Mouse (Mus musculus): ENCODE measurements around the gene Auts2. TPM values are rescaled to one million over a fixed set of nuclear protein-coding genes. Genes with fewer than 3 reads are reported as not detected.

Gene Auts2
- polyA plus RNA-seq, 1 experiment from 2014 or later = 90.6 TPM

DNA sequence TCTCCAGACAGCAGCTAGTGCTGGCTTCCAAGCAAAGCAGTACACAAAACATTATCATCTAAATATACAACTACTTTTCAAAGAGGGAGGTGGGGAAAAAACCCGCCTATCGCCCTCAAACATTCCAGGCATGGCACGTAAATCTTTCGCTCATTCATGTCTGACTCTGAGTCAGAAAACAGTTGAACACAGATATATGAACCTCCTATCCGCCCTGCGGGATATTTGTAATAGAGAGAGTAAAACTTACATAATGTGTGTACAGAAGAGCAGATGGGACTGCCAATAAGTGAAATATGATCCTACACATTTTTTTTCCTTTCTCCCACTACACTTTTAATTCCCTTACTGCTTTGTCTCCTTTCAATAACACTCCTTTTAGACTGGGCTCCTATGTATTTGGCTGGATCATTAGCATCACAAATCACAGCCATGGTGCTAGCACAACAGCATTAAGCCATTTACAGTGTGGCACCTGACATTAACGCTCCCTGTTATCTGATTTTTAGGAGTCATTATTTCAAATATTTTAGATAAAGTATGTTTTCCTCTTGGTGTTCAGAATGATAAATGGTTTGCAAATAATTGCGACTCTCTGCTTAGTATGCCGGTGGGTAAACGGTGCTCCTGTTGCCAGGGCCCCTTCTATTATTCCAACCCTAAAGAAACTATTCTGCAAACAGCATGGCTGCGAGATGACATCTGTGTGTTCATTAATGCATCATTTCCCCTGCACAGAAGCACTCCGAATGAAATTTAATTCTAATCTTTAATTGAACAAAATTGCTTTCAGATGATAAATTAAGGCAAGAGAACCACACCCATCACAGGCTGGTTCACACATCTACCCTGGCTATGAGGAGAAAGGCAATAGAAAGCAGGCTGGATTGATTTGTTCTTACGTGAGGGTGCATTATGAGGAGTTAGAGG lies 252.3 kb downstream of the Auts2 start:
- Histone ChIP-seq H3K27me3 (no peaks in the 10 kb centered on the region), H3K36me3 (no peaks in the 10 kb centered on the region), H3K9ac (peak overlapping the region; percentile 13; the same call in 1 of the 2 replicates), H3K9me3 (replicated peaks) (no peaks in the 10 kb centered on the region), H3K27ac (peak overlapping the region; percentile 66), H3K4me3 (no peak overlapping the region), H3K4me2 (replicated peaks) (peak overlapping the region; percentile 24), H3K4me1 (peaks cover 54% of the 10 kb centered on the region)
- WGBS = 30% methylated on average over 13 of the region's 13 CpGs
- ATAC-seq (ENCODE audit: low FRiP score) = peak; percentile 72

GRCm38 (mm10) chr5:132283741-132284140 lies 259.4 kb downstream of the Auts2 start:
- H3K4me1 ChIP-seq = peaks cover 19% of the 10 kb centered on the region; the same call in 1 of the 2 replicates
- no peaks in the 10 kb centered on the region for H3K9me3 ChIP-seq (replicated peaks)
- no peak overlapping the region for H3K9ac ChIP-seq
- WGBS = 83% methylated on average over 3 of the region's 3 CpGs
- H3K27ac ChIP-seq = no peak overlapping the region
- no peaks in the 10 kb centered on the region for H3K27me3 ChIP-seq
- H3K36me3 ChIP-seq = no peaks in the 10 kb centered on the region
- no peak overlapping the region for H3K4me3 ChIP-seq
- H3K4me2 ChIP-seq (replicated peaks) = no peak overlapping the region
- no peak for ATAC-seq (ENCODE audit: low FRiP score)

GRCm38 (mm10) chr5:132274098-132274898 lies 268.8 kb downstream of the Auts2 start:
- Histone ChIP-seq H3K4me3 (no peak overlapping the region), H3K27me3 (no peaks in the 10 kb centered on the region), H3K9ac (no peak overlapping the region), H3K4me1 (peaks cover 30% of the 10 kb centered on the region), H3K4me2 (replicated peaks) (no peak overlapping the region), H3K36me3 (no peaks in the 10 kb centered on the region), H3K27ac (no peak overlapping the region), H3K9me3 (replicated peaks) (no peaks in the 10 kb centered on the region)
- no peak for ATAC-seq (ENCODE audit: low FRiP score)
- whole genome bisulfite sequencing = 78% methylated on average over 15 of the region's 15 CpGs

DNA sequence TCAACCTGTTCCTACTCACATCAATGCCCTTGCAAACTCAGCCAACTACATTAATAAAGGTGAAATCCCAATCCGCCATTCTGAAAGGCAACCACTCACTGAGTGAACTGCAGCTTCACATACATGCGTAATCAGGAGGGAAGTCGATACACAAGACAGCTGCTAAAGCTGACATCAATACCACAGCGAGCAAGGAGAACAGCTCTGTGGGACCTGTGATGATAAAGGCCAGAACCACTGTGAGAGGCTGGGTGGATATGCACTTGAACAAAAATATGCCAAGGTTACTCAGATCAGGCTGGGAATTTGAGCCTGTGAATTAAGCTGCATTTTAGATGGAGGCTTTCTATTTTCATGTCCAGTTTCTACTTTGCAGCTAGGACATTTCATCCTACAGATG lies 271.0 kb downstream of the Auts2 start:
- no peak overlapping the region for H3K9ac ChIP-seq
- no peaks in the 10 kb centered on the region for H3K9me3 ChIP-seq (replicated peaks)
- peaks cover 31% of the 10 kb centered on the region for H3K4me1 ChIP-seq
- no peak overlapping the region for H3K27ac ChIP-seq
- H3K36me3 ChIP-seq = no peaks in the 10 kb centered on the region
- H3K4me3 ChIP-seq = no peak overlapping the region
- H3K27me3 ChIP-seq = no peaks in the 10 kb centered on the region
- no peak for ATAC-seq (ENCODE audit: low FRiP score)
- 86% methylated on average over 4 of the region's 4 CpGs for WGBS
- H3K4me2 ChIP-seq (replicated peaks) = no peak overlapping the region

DNA sequence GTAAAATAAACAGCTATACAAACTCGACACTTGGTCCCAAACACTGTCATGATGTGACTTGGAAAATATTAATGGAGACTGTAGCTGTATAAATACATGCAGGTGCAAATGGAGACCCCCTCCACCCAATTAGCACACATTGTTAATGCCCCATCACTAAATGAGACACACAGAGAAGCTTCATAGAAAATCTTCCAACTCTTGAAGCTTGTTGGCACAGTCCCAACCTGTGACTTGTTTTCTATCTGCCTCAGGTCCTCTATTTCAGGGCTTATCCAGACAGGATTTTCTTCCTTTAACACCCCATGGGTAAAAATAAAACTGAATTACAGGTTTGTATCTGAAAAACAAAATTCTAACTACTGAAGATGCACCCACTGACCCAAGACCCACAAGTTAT lies 272.2 kb downstream of the Auts2 start:
- Histone ChIP-seq H3K4me2 (replicated peaks) (no peak overlapping the region), H3K4me3 (no peak overlapping the region), H3K4me1 (peaks cover 30% of the 10 kb centered on the region), H3K9me3 (replicated peaks) (no peaks in the 10 kb centered on the region), H3K27me3 (no peaks in the 10 kb centered on the region), H3K27ac (no peak overlapping the region), H3K9ac (no peak overlapping the region), H3K36me3 (no peaks in the 10 kb centered on the region)
- ATAC-seq (ENCODE audit: low FRiP score) = no peak
- 92% methylated on average over 1 of the region's 1 CpGs for WGBS

DNA sequence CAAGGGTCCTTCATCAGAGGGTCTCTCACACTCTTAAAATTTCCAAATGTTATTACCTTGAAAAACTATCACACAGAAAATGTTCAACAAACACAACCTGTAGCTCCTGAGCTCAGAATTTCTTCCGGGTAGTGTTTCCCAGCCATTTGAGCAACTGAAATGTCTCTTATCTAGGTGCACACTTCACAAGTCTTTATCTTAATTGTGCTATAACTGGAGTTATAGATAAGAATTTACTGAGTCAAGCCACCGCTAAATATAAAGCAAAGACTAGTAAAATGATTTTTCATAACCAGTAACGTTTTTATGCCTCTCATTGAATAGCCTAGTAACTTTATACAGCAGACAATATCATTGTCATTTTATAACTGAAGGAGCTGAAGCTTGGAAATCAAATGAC lies 273.1 kb downstream of the Auts2 start:
- WGBS = 93% methylated on average over 3 of the region's 3 CpGs
- H3K9me3 ChIP-seq (replicated peaks) = no peaks in the 10 kb centered on the region
- no peak overlapping the region for H3K4me2 ChIP-seq (replicated peaks)
- H3K4me1 ChIP-seq = peaks cover 31% of the 10 kb centered on the region
- H3K27ac ChIP-seq = no peak overlapping the region
- ATAC-seq (ENCODE audit: low FRiP score) = no peak
- H3K27me3 ChIP-seq = no peaks in the 10 kb centered on the region
- H3K36me3 ChIP-seq = no peaks in the 10 kb centered on the region
- no peak overlapping the region for H3K4me3 ChIP-seq
- no peak overlapping the region for H3K9ac ChIP-seq

- no peak overlapping the region for H3K9ac ChIP-seq
- H3K4me2 ChIP-seq (replicated peaks) = no peak overlapping the region
- no peaks in the 10 kb centered on the region for H3K9me3 ChIP-seq (replicated peaks)
- H3K27ac ChIP-seq = no peak overlapping the region
- 76% methylated on average over 6 of the region's 6 CpGs for WGBS
- H3K4me1 ChIP-seq = peaks cover 37% of the 10 kb centered on the region
- no peaks in the 10 kb centered on the region for H3K27me3 ChIP-seq
- ATAC-seq (ENCODE audit: low FRiP score) = no peak
- H3K36me3 ChIP-seq = no peaks in the 10 kb centered on the region
- no peak overlapping the region for H3K4me3 ChIP-seq
These were observed 274.7 kb downstream of the Auts2 start for GRCm38 (mm10) chr5:132268351-132268967.

DNA sequence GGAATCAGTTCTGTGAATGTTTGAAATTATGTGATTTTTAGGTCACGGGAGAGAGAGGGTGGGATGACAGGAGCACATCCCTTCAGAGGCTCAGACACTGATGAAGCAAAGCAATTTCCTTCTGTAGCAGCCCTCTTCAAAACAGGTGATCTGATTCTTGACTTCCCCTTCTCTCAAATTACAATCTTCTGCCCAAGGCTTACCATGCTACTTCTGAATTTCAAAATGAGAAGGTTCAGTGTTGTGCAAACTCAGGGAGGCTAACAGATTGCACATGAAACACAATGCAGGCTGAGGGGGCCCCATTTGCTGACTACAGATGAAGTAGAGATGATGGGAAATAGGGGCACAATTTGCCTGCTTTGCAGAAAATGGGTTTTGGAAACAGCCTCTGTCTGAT lies 278.1 kb downstream of the Auts2 start:
- Histone ChIP-seq H3K9ac (no peak overlapping the region), H3K36me3 (no peaks in the 10 kb centered on the region), H3K9me3 (replicated peaks) (no peaks in the 10 kb centered on the region), H3K4me1 (peaks cover 27% of the 10 kb centered on the region), H3K27me3 (no peaks in the 10 kb centered on the region), H3K27ac (no peak overlapping the region), H3K4me3 (no peak overlapping the region), H3K4me2 (replicated peaks) (no peak overlapping the region)
- WGBS = 33% methylated on average over 1 of the region's 1 CpGs
- no peak for ATAC-seq (ENCODE audit: low FRiP score)

DNA sequence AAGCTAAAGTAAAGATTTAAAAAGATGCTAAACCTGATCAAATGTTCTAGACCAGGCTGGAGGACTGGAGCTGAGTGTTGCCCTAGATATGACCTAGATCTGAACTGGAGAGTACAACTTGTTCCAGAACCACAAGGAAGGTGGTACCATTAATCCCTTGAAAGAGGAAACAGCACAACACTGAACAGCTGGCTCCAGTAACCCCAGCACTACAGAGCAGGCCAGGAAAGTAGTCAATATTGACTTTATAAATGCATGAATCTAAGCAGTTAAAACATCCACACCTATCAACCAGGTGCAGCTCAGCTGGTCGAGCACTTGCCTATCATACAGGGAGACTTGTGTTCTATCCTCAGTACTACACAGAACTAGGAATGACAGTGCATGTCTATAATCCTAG lies 281.4 kb downstream of the Auts2 start:
- 95% methylated on average over 1 of the region's 1 CpGs for WGBS
- Histone ChIP-seq H3K27me3 (no peaks in the 10 kb centered on the region), H3K4me3 (no peak overlapping the region), H3K9ac (no peak overlapping the region), H3K36me3 (no peaks in the 10 kb centered on the region), H3K4me1 (peaks cover 22% of the 10 kb centered on the region), H3K27ac (no peak overlapping the region), H3K9me3 (replicated peaks) (no peaks in the 10 kb centered on the region), H3K4me2 (replicated peaks) (no peak overlapping the region)
- no peak for ATAC-seq (ENCODE audit: low FRiP score)

GRCm38 (mm10) chr5:132258882-132259281 lies 284.3 kb downstream of the Auts2 start:
- H3K9me3 ChIP-seq (replicated peaks) = no peaks in the 10 kb centered on the region
- no peak for ATAC-seq (ENCODE audit: low FRiP score)
- no peak overlapping the region for H3K4me3 ChIP-seq
- no peak overlapping the region for H3K27ac ChIP-seq
- H3K9ac ChIP-seq = no peak overlapping the region
- H3K27me3 ChIP-seq = no peaks in the 10 kb centered on the region
- H3K4me2 ChIP-seq (replicated peaks) = no peak overlapping the region
- H3K4me1 ChIP-seq = peaks cover 4% of the 10 kb centered on the region; the same call in 1 of the 2 replicates
- WGBS = 96% methylated on average over 11 of the region's 11 CpGs
- no peaks in the 10 kb centered on the region for H3K36me3 ChIP-seq

DNA sequence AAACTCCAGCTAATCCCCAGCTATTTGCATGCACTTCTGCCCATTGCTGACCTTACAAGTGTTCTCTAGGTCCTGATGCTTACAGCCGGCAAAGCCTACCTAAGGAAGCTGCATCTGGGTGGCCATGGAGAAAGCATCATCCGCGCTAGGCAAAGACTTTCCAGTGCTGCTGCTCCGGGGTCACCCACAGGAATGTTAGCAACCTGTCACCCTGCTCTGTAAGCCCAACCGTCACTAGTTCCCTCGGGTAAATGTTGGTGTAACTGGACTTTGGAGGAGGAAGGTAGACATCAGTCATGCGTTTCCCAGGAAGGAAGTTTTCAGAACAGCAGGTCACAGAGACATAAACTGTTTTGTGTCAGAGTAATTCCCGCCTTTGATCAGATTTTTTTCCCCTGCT lies 287.6 kb downstream of the Auts2 start:
- Histone ChIP-seq H3K27ac (no peak overlapping the region), H3K4me3 (no peak overlapping the region)
- WGBS = 77% methylated on average over 8 of the region's 8 CpGs

GRCm38 (mm10) chr5:132249523-132249922 lies 293.6 kb downstream of the Auts2 start:
- H3K9me3 ChIP-seq (replicated peaks) = no peaks in the 10 kb centered on the region
- no peaks in the 10 kb centered on the region for H3K36me3 ChIP-seq
- no peak overlapping the region for H3K4me2 ChIP-seq (replicated peaks)
- no peaks in the 10 kb centered on the region for H3K27me3 ChIP-seq
- no peak overlapping the region for H3K4me3 ChIP-seq
- H3K27ac ChIP-seq = no peak overlapping the region
- peaks cover 21% of the 10 kb centered on the region for H3K4me1 ChIP-seq
- H3K9ac ChIP-seq = no peak overlapping the region
- 0 out of 2 replicates have a peak, but pooled peaks have one; percentile 13 for ATAC-seq (ENCODE audit: low FRiP score)
- WGBS = 62% methylated on average over 11 of the region's 11 CpGs

More for the DNA sequence above, 287.6 kb downstream of the Auts2 start:
- Histone ChIP-seq H3K27me3 (no peaks in the 10 kb centered on the region), H3K9me3 (replicated peaks) (no peaks in the 10 kb centered on the region), H3K36me3 (no peaks in the 10 kb centered on the region), H3K4me1 (0 out of 2 replicates have a peak, but pooled peaks cover 3% of the 10 kb centered on the region), H3K9ac (no peak overlapping the region), H3K4me2 (replicated peaks) (no peak overlapping the region)
- ATAC-seq (ENCODE audit: low FRiP score) = no peak
